Mouse (Mus musculus): Measurements from ENCODE around the gene Gucy2g. TPM values are rescaled to one million over a fixed set of nuclear protein-coding genes. Genes with fewer than 3 reads are reported as not detected.

The Gucy2g gene
- polyA plus RNA-seq, 1 experiment from 2014 or later: 0.17 TPM

DNA sequence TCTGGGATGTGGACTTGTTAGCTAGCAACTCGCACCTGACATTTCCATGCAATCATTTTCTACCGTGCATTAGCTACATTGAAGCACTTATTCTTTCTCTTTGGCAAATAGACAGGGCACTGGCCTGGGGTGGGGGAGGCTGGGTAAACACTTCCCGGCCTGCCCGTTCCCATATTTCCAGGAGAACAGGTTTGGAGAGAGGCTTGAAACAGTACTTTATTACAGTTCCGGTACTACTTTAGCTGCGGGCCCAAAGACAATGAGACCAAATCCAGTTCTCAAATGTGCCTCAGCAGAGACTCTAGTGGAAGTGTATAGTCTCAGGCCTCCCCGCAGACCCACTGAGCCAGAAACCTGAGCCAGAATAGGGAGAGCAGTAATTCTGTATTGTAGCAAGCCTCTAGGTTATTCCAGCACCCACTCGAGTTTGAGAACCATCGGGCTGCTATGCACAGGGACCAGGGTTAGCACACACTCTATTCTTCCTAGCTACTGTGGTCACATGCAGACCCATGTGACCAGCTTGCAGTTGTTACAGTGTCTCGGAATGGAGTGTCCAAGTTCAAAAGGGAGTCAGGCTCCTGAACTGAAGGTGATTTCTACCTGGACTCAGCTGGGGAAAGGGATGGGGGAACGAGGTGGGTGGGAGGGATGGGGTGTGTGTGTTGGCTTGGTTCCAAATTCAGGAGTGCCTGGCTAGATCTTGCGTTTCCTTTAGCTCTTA, 27.3 kb downstream of the Gucy2g start:
- H3K27me3 ChIP-seq (replicated peaks; ENCODE audit: control insufficient read depth, insufficient read depth, low read length): no peaks in the 10 kb centered on the region
- no peaks in the 10 kb centered on the region for H3K9me3 ChIP-seq (ENCODE audit: control insufficient read depth)
- no peak overlapping the region for H3K9ac ChIP-seq (ENCODE audit: low read depth, low read length)
- H3K36me3 ChIP-seq (ENCODE audit: control insufficient read depth, insufficient read depth): no peaks in the 10 kb centered on the region
- no peak overlapping the region for H3K4me2 ChIP-seq (replicated peaks; ENCODE audit: low read depth)
- 45% methylated on average over 12 of the region's 12 CpGs for whole genome bisulfite sequencing
- no peak overlapping the region for H3K27ac ChIP-seq (ENCODE audit: low read depth, low read length)
- no peak for TF ChIP-seq CTCF (IDR thresholded peaks at IDR 0.05; ENCODE audit: low read depth)
- ATAC-seq: no peak
- H3K4me1 ChIP-seq (replicated peaks; ENCODE audit: control insufficient read depth, insufficient read depth, low read length): no peaks in the 10 kb centered on the region
- no peak overlapping the region for H3K4me3 ChIP-seq (ENCODE audit: low read depth, low read length)

DNA sequence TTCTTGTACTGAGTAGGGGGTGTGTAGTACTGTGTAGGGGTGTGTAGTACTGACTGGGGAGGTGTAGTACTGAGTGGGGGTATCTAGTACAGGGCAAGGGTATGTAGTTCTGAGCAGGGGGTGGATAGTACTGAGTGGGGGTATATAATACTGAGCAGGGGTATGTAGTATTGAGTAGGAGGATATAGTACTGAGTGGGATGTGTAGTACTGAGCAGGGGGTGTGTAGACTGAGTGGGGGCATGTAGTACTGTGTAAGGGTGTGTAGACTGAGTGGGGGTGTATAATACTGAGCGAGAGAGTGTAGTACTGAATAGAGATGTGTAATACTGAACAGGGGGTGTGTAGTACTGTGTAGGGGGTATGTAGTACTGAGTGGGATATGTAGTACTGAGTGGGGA, 29.3 kb downstream of the Gucy2g start:
- no peak overlapping the region for H3K9ac ChIP-seq (ENCODE audit: low read depth, low read length)
- WGBS: 94% methylated on average over 1 of the region's 1 CpGs
- ATAC-seq: no peak

DNA sequence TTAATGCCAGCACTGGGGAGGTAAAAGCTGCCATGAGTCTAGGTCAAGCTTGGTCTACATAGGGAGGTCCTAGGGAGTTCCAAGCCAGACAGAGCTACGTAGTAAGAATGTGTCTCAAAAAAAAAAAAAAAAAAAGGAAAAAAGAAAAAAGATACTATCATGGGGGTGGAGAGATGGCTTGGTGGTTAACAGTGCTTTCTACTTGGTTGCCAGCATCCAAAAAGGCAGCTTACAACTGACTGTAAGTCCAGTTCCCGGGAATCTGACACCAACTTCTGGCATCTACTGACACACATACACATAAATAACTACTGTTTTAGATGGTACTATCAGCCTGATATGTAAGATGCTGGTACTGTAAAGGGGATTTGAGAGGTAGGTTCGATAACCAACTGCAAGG, 32.0 kb downstream of the Gucy2g start:
- Histone ChIP-seq H3K4me3 (ENCODE audit: low read depth, low read length) (no peak overlapping the region), H3K4me2 (replicated peaks; ENCODE audit: low read depth) (no peak overlapping the region), H3K36me3 (ENCODE audit: control insufficient read depth, insufficient read depth) (no peaks in the 10 kb centered on the region), H3K9me3 (ENCODE audit: control insufficient read depth) (no peaks in the 10 kb centered on the region), H3K27ac (ENCODE audit: low read depth, low read length) (no peak overlapping the region), H3K27me3 (replicated peaks; ENCODE audit: control insufficient read depth, insufficient read depth, low read length) (no peaks in the 10 kb centered on the region), H3K9ac (ENCODE audit: low read depth, low read length) (no peak overlapping the region), H3K4me1 (replicated peaks; ENCODE audit: control insufficient read depth, insufficient read depth, low read length) (no peaks in the 10 kb centered on the region)
- TF ChIP-seq CTCF (IDR thresholded peaks at IDR 0.05; ENCODE audit: low read depth): no peak
- 85% methylated on average over 3 of the region's 3 CpGs for WGBS
- ATAC-seq: no peak

More for the DNA sequence above, 29.3 kb downstream of the Gucy2g start:
- Histone ChIP-seq H3K27ac (ENCODE audit: low read depth, low read length) (no peak overlapping the region), H3K36me3 (ENCODE audit: control insufficient read depth, insufficient read depth) (no peaks in the 10 kb centered on the region), H3K9me3 (ENCODE audit: control insufficient read depth) (no peaks in the 10 kb centered on the region), H3K4me1 (replicated peaks; ENCODE audit: control insufficient read depth, insufficient read depth, low read length) (no peaks in the 10 kb centered on the region), H3K27me3 (replicated peaks; ENCODE audit: control insufficient read depth, insufficient read depth, low read length) (no peaks in the 10 kb centered on the region), H3K4me2 (replicated peaks; ENCODE audit: low read depth) (no peak overlapping the region), H3K4me3 (ENCODE audit: low read depth, low read length) (no peak overlapping the region)
- TF ChIP-seq CTCF (IDR thresholded peaks at IDR 0.05; ENCODE audit: low read depth): no peak

DNA sequence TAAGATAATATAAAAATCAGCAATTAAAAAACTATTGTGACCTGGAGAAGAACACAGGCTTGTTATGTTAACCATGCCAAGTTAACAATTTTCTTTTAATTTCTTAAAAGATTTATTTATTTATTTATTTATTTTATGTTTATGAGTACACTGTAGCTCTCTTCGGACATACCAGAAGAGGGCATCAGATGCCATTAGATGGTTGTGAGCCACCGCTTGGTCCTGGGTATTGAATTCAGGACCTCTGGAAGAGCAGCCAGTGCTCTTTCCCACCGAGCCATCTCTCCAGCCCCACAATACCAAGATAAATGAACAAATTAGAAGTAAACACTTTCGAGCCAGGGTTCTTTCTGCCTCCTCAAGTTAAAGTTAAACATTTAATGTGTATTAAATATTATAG, 32.4 kb downstream of the Gucy2g start:
- no peaks in the 10 kb centered on the region for H3K27me3 ChIP-seq (replicated peaks; ENCODE audit: control insufficient read depth, insufficient read depth, low read length)
- H3K27ac ChIP-seq (ENCODE audit: low read depth, low read length): no peak overlapping the region
- H3K9ac ChIP-seq (ENCODE audit: low read depth, low read length): no peak overlapping the region
- H3K9me3 ChIP-seq (ENCODE audit: control insufficient read depth): no peaks in the 10 kb centered on the region
- no peak overlapping the region for H3K4me2 ChIP-seq (replicated peaks; ENCODE audit: low read depth)
- no peak for ATAC-seq
- H3K4me3 ChIP-seq (ENCODE audit: low read depth, low read length): no peak overlapping the region
- no peaks in the 10 kb centered on the region for H3K36me3 ChIP-seq (ENCODE audit: control insufficient read depth, insufficient read depth)
- H3K4me1 ChIP-seq (replicated peaks; ENCODE audit: control insufficient read depth, insufficient read depth, low read length): no peaks in the 10 kb centered on the region
- TF ChIP-seq CTCF (IDR thresholded peaks at IDR 0.05; ENCODE audit: low read depth): no peak; the same call in 1 of the 2 replicates
- WGBS: 70% methylated on average over 4 of the region's 4 CpGs

DNA sequence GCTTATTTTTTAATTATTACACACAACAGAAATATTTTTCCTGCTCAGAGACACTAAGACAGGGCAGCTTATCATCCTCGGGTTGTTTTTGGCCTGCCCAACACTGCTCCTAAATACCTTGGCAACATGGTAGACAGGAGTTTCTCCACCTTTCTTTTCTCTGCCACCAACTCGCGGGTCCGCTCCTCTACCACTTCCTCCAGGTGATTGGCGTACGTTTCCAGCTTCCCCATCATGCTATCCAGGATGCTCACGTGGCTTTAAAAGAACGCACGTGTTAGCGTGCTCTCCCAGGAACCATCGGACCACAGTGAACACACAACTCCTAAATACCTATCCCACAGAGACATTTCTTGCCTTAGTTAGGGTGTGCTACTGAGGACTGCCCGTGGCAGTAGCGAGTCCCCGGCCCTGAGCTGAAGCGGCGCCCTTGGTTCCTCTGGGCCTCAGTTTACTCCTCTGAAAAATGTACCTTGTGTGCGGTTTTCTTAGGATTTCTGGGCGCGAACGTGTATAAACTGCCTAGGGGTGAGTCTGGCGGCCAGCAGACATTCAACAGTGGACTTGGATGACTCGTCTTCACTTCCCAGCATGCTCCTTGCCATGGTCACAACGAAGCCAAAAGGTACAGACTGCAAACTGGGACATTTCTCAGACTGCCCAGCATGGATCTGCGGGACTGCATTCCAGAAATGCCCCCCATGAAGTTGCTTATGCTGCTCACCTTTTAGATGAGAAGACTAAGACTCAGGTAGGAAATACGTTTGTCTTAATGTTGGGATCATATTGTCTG, 33.1 kb downstream of the Gucy2g start:
- H3K9ac ChIP-seq (ENCODE audit: low read depth, low read length): no peak overlapping the region
- no peak overlapping the region for H3K4me3 ChIP-seq (ENCODE audit: low read depth, low read length)
- H3K27ac ChIP-seq (ENCODE audit: low read depth, low read length): no peak overlapping the region
- H3K27me3 ChIP-seq (replicated peaks; ENCODE audit: control insufficient read depth, insufficient read depth, low read length): no peaks in the 10 kb centered on the region
- no peak for ATAC-seq
- H3K9me3 ChIP-seq (ENCODE audit: control insufficient read depth): no peaks in the 10 kb centered on the region
- no peak for TF ChIP-seq CTCF (IDR thresholded peaks at IDR 0.05; ENCODE audit: low read depth)
- no peaks in the 10 kb centered on the region for H3K4me1 ChIP-seq (replicated peaks; ENCODE audit: control insufficient read depth, insufficient read depth, low read length)
- H3K36me3 ChIP-seq (ENCODE audit: control insufficient read depth, insufficient read depth): no peaks in the 10 kb centered on the region
- WGBS: 60% methylated on average over 25 of the region's 25 CpGs
- no peak overlapping the region for H3K4me2 ChIP-seq (replicated peaks; ENCODE audit: low read depth)

DNA sequence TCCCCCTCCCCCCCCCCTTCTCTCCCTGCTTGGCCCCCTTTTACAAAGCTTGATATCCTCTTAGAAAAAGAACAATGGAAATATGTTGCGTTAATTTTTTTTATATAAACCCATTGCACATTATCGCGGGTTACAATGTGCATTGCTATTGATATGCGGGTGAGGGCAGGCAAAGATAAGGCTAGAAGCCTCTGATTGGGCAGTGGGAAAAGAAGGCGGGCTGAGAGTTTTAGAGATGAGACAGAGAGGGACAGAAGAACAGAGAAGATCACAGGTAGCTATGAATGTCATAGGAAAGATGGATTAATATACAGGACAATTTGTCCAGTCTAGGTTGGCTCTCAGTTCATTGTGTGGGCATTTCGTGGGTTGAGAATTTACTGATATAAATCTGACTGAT, 33.8 kb downstream of the Gucy2g start:
- ATAC-seq: no peak
- Histone ChIP-seq H3K36me3 (ENCODE audit: control insufficient read depth, insufficient read depth) (no peaks in the 10 kb centered on the region), H3K9me3 (ENCODE audit: control insufficient read depth) (no peaks in the 10 kb centered on the region), H3K4me3 (ENCODE audit: low read depth, low read length) (no peak overlapping the region), H3K4me1 (replicated peaks; ENCODE audit: control insufficient read depth, insufficient read depth, low read length) (no peaks in the 10 kb centered on the region), H3K27me3 (replicated peaks; ENCODE audit: control insufficient read depth, insufficient read depth, low read length) (no peaks in the 10 kb centered on the region), H3K9ac (ENCODE audit: low read depth, low read length) (no peak overlapping the region), H3K27ac (ENCODE audit: low read depth, low read length) (no peak overlapping the region), H3K4me2 (replicated peaks; ENCODE audit: low read depth) (no peak overlapping the region)
- 50% methylated on average over 6 of the region's 6 CpGs for WGBS
- TF ChIP-seq CTCF (IDR thresholded peaks at IDR 0.05; ENCODE audit: low read depth): no peak
